Mouse (Mus musculus) kidney, embryonic 16.5 days (tissue): ENCODE data around the gene Dhrs1. TPM values are rescaled to one million over a fixed set of nuclear protein-coding genes. Genes with fewer than 3 reads are reported as not detected.
A peak's percentile ranks its signal among the peaks of the same experiment; 100 is the strongest.

Experiments used
- ATAC-seq: fragments of 200-750 bp; cut with Nextera tagmentation; 2 replicates; pipeline ENCODE4 v1.8.0; 2017; ENCODE audit warnings: moderate TSS enrichment; ENCODE audit not compliant: low FRiP score, low TSS enrichment
- H3K27ac ChIP-seq: fragments of 300-500 bp; sonication (generic); 2 replicates; pipeline ENCODE4 v1.5.1; 2014; ENCODE audit warnings: low read length
- H3K27me3 ChIP-seq: fragments of 300-500 bp; sonication (generic); 2 replicates; pipeline ENCODE4 v1.6.1; 2014; ENCODE audit warnings: low read length, control low read depth, mixed read lengths; ENCODE audit not compliant: insufficient read depth
- H3K36me3 ChIP-seq: fragments of 300-500 bp; sonication (generic); 2 replicates; pipeline ENCODE4 v1.6.1; 2014; ENCODE audit warnings: low read length, control low read depth, mixed read lengths; ENCODE audit not compliant: insufficient read depth
- H3K4me1 ChIP-seq: fragments of 300-500 bp; sonication (generic); 2 replicates; pipeline ENCODE4 v1.6.1; 2014; ENCODE audit warnings: low read length, control low read depth, mixed read lengths; ENCODE audit not compliant: insufficient read depth
- H3K4me2 ChIP-seq: fragments of 300-500 bp; sonication (generic); replicated peaks from 2 replicates; pipeline ENCODE4 v1.6.1; 2014; ENCODE audit warnings: low read depth, low read length
- H3K4me3 ChIP-seq: fragments of 300-500 bp; sonication (generic); 2 replicates; pipeline ENCODE4 v1.5.1; 2014; ENCODE audit warnings: mild to moderate bottlenecking, low read length
- H3K9ac ChIP-seq: fragments of 300-500 bp; sonication (generic); replicated peaks from 2 replicates; pipeline ENCODE4 v1.6.1; 2014; ENCODE audit warnings: low read length
- H3K9me3 ChIP-seq: fragments of 300-500 bp; sonication (generic); 2 replicates; pipeline ENCODE4 v1.6.1; 2016; ENCODE audit warnings: low read length, control low read depth
- WGBS: fragments of 180-500 bp; shearing (Covaris S2); extraction: QIAGEN DNeasy Blood & Tissue Kit; methylation state at CpG from one replicate; pipeline ENCODE4 v1.1.7; 2014; 5-methylcytosine and 5-hydroxymethylcytosine counted together
- polyA plus RNA-seq: library from polyadenylated mRNA; unstranded; fragments of >200 nt; fragmentation: Nextera tagmentation; extraction: Ambion mirVana; gene quantifications from 2 replicates; pipeline ENCODE4 v1.2.1, GENCODE M21; 2015

Dhrs1 gene
- polyA plus RNA-seq, 1 experiment from 2014 or later: 119 TPM

DNA sequence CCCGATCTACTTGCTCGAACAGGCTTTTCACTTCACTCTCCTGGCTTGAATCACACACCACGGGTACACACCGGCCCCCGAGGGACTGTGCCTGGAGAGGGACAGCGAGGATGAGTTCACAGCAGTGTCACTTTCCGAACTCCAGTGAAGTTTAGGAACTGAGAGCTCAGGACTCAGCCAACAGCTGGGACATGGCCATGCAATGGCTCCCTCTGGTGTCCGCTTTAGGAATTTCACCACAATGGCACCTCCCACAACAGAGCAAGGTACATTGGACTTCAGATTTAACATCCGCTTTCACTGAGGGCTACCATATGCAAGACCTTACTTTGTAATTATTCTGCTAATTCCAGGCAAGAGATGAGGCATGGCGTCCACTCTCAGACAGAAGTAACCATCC, 1.8 kb downstream of the Dhrs1 start:
- peak overlapping the region; percentile 52 for H3K9ac ChIP-seq
- 13% methylated on average over 10 of the region's 10 CpGs for WGBS
- 0 out of 2 replicates have a peak overlapping the region, but pooled peaks have one; percentile 14 for H3K4me3 ChIP-seq

GRCm38 (mm10) chr14:55737086-55737687, 8.3 kb downstream of the Dhrs1 start:
- WGBS: 80% methylated on average over 9 of the region's 9 CpGs
- no peaks in the 10 kb centered on the region for H3K9me3 ChIP-seq
- H3K27me3 ChIP-seq: no peaks in the 10 kb centered on the region
- H3K4me1 ChIP-seq: 0 out of 2 replicates have a peak, but pooled peaks cover 7% of the 10 kb centered on the region
- H3K4me3 ChIP-seq: no peak overlapping the region
- no peak overlapping the region for H3K9ac ChIP-seq
- peak; percentile 77 for ATAC-seq
- no peak overlapping the region for H3K4me2 ChIP-seq
- no peak overlapping the region for H3K27ac ChIP-seq
- peaks cover 28% of the 10 kb centered on the region for H3K36me3 ChIP-seq

More for the DNA sequence above, 1.8 kb downstream of the Dhrs1 start:
- peak; percentile 76 for ATAC-seq
- no peaks in the 10 kb centered on the region for H3K9me3 ChIP-seq
- H3K27me3 ChIP-seq: no peaks in the 10 kb centered on the region
- H3K4me1 ChIP-seq: peaks cover 29% of the 10 kb centered on the region
- H3K27ac ChIP-seq: no peak overlapping the region
- peaks cover 16% of the 10 kb centered on the region for H3K36me3 ChIP-seq
- peak overlapping the region; percentile 39 for H3K4me2 ChIP-seq

DNA sequence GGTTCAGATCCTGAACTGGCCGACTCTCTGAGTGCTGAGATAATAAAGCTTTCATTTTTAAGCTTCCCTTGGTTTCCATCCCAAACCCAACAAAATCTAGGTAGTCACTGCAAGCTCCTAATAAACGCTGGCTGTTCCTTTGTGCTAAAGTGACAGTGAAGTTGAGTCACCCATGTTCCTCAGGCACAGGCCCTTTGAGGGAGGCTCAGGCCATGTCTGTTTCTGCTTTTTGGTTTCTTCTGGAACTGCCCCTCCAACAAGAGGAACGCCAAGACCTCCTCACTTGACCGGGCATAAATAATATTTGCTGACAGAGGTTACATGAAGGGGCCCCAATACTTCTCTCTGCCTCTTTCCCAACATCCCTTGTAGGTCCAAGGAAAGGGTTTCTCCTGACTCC, 9.7 kb downstream of the Dhrs1 start:
- no peak overlapping the region for H3K4me2 ChIP-seq
- no peak overlapping the region for H3K9ac ChIP-seq
- H3K36me3 ChIP-seq: peaks cover 28% of the 10 kb centered on the region
- no peak overlapping the region for H3K4me3 ChIP-seq
- no peak for ATAC-seq
- 0 out of 2 replicates have a peak, but pooled peaks cover 7% of the 10 kb centered on the region for H3K4me1 ChIP-seq
- no peaks in the 10 kb centered on the region for H3K9me3 ChIP-seq
- WGBS: 79% methylated on average over 4 of the region's 4 CpGs
- H3K27ac ChIP-seq: no peak overlapping the region
- H3K27me3 ChIP-seq: no peaks in the 10 kb centered on the region

GRCm38 (mm10) chr14:55735334-55735733, 10.2 kb downstream of the Dhrs1 start:
- no peak for ATAC-seq
- Histone ChIP-seq H3K4me2 (no peak overlapping the region), H3K27me3 (no peaks in the 10 kb centered on the region), H3K9me3 (no peaks in the 10 kb centered on the region), H3K9ac (no peak overlapping the region), H3K4me1 (0 out of 2 replicates have a peak, but pooled peaks cover 7% of the 10 kb centered on the region), H3K4me3 (no peak overlapping the region), H3K36me3 (peaks cover 24% of the 10 kb centered on the region), H3K27ac (no peak overlapping the region)
- WGBS: 47% methylated on average over 3 of the region's 3 CpGs

GRCm38 (mm10) chr14:55734869-55735268, 10.6 kb downstream of the Dhrs1 start:
- Histone ChIP-seq H3K36me3 (peaks cover 20% of the 10 kb centered on the region), H3K4me2 (no peak overlapping the region), H3K4me3 (no peak overlapping the region), H3K4me1 (0 out of 2 replicates have a peak, but pooled peaks cover 7% of the 10 kb centered on the region), H3K27me3 (no peaks in the 10 kb centered on the region), H3K27ac (no peak overlapping the region), H3K9ac (no peak overlapping the region), H3K9me3 (no peaks in the 10 kb centered on the region)
- WGBS: 83% methylated on average over 7 of the region's 7 CpGs
- no peak for ATAC-seq

DNA sequence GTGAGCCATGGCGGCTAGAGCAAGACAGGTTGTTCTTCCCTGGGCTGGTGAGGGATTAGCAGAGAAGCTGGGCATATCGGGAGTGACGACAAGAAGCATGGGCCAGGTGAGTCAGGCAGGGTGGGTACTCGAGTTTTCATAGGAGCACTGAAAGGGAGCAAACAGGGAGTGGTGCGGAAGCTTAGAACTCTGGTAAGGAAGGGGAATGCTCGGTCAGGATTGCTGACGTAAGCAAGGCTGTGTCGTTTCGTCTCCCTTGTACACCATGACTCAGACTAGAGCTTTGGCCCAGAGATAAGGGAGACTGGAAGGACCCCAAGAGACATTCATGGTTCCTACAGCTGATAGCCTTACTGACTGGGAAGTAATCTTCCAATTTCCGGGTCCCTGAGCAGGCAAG, 11.6 kb downstream of the Dhrs1 start:
- no peaks in the 10 kb centered on the region for H3K9me3 ChIP-seq
- no peak overlapping the region for H3K4me3 ChIP-seq
- H3K4me1 ChIP-seq: 0 out of 2 replicates have a peak, but pooled peaks cover 7% of the 10 kb centered on the region
- no peak overlapping the region for H3K27ac ChIP-seq
- no peak overlapping the region for H3K4me2 ChIP-seq
- peaks cover 11% of the 10 kb centered on the region for H3K36me3 ChIP-seq
- ATAC-seq: no peak
- no peaks in the 10 kb centered on the region for H3K27me3 ChIP-seq
- 77% methylated on average over 10 of the region's 10 CpGs for WGBS
- no peak overlapping the region for H3K9ac ChIP-seq

- 85% methylated on average over 7 of the region's 7 CpGs for WGBS
- H3K4me3 ChIP-seq: no peak overlapping the region
- no peaks in the 10 kb centered on the region for H3K27me3 ChIP-seq
- H3K9me3 ChIP-seq: no peaks in the 10 kb centered on the region
- H3K9ac ChIP-seq: no peak overlapping the region
- ATAC-seq: no peak
- H3K4me2 ChIP-seq: no peak overlapping the region
- H3K27ac ChIP-seq: no peak overlapping the region
- no peaks in the 10 kb centered on the region for H3K36me3 ChIP-seq
- no peaks in the 10 kb centered on the region for H3K4me1 ChIP-seq
These were observed 14.9 kb downstream of the Dhrs1 start for GRCm38 (mm10) chr14:55730531-55731032.

DNA sequence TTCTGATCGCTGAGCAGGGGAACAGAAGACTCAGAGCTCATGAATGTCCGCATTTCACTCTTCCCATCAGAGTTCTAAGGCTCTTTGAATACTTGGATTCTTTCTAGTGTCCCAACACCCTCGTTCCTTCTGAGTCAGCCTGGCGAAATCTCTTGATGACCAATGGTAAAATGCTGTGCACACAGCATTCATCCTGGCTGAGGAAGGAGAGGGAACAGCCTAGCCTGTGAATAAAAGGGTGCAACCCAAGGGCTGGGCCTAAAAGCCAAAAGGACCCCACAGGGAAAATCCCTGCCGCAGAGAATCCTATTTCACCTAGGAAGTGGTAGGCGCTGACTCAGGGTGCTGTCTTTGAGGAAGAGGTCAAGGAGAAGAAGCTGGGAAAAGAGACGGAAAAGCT, 15.4 kb downstream of the Dhrs1 start:
- no peaks in the 10 kb centered on the region for H3K9me3 ChIP-seq
- ATAC-seq: no peak
- no peak overlapping the region for H3K4me3 ChIP-seq
- H3K27me3 ChIP-seq: no peaks in the 10 kb centered on the region
- no peak overlapping the region for H3K4me2 ChIP-seq
- H3K36me3 ChIP-seq: no peaks in the 10 kb centered on the region
- H3K4me1 ChIP-seq: no peaks in the 10 kb centered on the region
- 74% methylated on average over 7 of the region's 7 CpGs for WGBS
- H3K9ac ChIP-seq: no peak overlapping the region
- no peak overlapping the region for H3K27ac ChIP-seq

- Histone ChIP-seq H3K4me2 (no peak overlapping the region), H3K9me3 (no peaks in the 10 kb centered on the region), H3K27me3 (no peaks in the 10 kb centered on the region), H3K9ac (no peak overlapping the region), H3K4me1 (no peaks in the 10 kb centered on the region), H3K4me3 (no peak overlapping the region), H3K27ac (no peak overlapping the region), H3K36me3 (no peaks in the 10 kb centered on the region)
- 67% methylated on average over 8 of the region's 8 CpGs for WGBS
- no peak for ATAC-seq
These were observed 17.4 kb downstream of the Dhrs1 start for GRCm38 (mm10) chr14:55727889-55728685.

GRCm38 (mm10) chr14:55726261-55726660, 19.2 kb downstream of the Dhrs1 start:
- no peaks in the 10 kb centered on the region for H3K36me3 ChIP-seq
- no peak overlapping the region for H3K9ac ChIP-seq
- no peaks in the 10 kb centered on the region for H3K27me3 ChIP-seq
- H3K4me3 ChIP-seq: no peak overlapping the region
- no peak for ATAC-seq
- H3K4me2 ChIP-seq: no peak overlapping the region
- H3K9me3 ChIP-seq: no peaks in the 10 kb centered on the region
- H3K27ac ChIP-seq: no peak overlapping the region
- peaks cover 5% of the 10 kb centered on the region for H3K4me1 ChIP-seq
